Comparison of ENCODE assay signal across 17 mouse cellular contexts in the genomic region with DNA sequence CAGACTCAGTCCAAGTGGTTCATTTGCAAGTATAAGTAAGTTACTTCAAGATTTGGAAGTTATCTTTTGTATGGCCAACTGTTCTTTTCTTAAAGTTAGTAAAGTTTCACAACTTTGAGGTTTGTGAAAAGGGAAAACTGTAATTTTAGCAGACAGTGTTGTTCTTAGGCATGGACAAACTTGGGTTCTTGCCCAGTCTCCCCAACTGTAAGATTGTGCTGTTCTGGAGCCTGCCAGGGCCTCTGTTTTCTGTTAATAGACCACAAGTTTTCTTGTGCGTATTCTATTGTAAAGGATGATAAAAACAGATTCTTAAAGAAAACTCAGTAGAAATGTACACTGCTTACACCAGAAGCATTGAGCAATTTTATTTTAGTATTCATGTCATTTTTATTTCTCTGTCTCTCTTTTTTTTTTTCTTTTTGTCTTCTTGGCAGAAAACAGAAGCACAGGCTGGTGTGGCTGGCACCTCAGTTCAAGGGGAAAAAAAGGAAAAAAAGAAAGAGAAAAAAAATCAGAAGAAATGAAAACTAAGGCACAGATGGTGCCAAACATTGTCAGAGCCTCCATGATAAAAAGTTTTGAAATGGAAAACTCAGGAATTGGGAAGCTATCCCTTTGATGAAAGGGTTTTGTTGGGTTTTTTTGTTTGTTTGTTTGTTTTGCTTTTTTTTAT.
DNase-seq lines count a peak whose midpoint lies in the region; ATAC-seq lines count a peak whose summit lies in the region.
"Had no signal": no experiment of that assay in that cellular context is flagged by ENCODE, and none has a peak within 500 bp of the region (broad histone marks: within the 10 kb centered on the region; RNA-seq: fewer than 3 reads in every experiment).

No protein-coding gene starts in this region.

- H3K9me3 ChIP-seq in heart, embryonic 12.5 days (replicated peaks) = no peaks in the 10 kb centered on the region
- no peaks in the 10 kb centered on the region for H3K9me3 ChIP-seq in hindbrain, embryonic 14.5 days (ENCODE audit: control insufficient read depth, low read length)
- H3K9me3 ChIP-seq: G1E; heart, embryonic 15.5 days; hindbrain, embryonic 12.5 days; neural tube, embryonic 13.5 days had no signal

- H3K9ac ChIP-seq in heart, embryonic 12.5 days = no peak overlapping the region
- H3K9ac ChIP-seq in hindbrain, embryonic 14.5 days = no peak overlapping the region
- H3K9ac ChIP-seq: heart, embryonic 15.5 days; hindbrain, embryonic 12.5 days; neural tube, embryonic 13.5 days had no signal

- H3K4me1 ChIP-seq in heart, embryonic 12.5 days (replicated peaks) = no peaks in the 10 kb centered on the region
- no peaks in the 10 kb centered on the region for H3K4me1 ChIP-seq in hindbrain, embryonic 14.5 days (replicated peaks; ENCODE audit: control insufficient read depth, insufficient read depth, low read length)
- H3K4me1 ChIP-seq: heart, embryonic 15.5 days; hindbrain, embryonic 12.5 days; neural tube, embryonic 13.5 days had no signal

- 75% methylated on average over 1 of the region's 1 CpGs for WGBS in heart, embryonic 12.5 days
- 74% methylated on average over 1 of the region's 1 CpGs for whole genome bisulfite sequencing in hindbrain, embryonic 14.5 days

- no peaks in the 10 kb centered on the region for H3K27me3 ChIP-seq in heart, embryonic 12.5 days (replicated peaks)
- H3K27me3 ChIP-seq in hindbrain, embryonic 14.5 days (ENCODE audit: control insufficient read depth, insufficient read depth, low read length) = no peaks in the 10 kb centered on the region
- H3K27me3 ChIP-seq: heart, embryonic 15.5 days; hindbrain, embryonic 12.5 days; neural tube, embryonic 13.5 days had no signal

- no peaks in the 10 kb centered on the region for H3K36me3 ChIP-seq in heart, embryonic 12.5 days
- no peaks in the 10 kb centered on the region for H3K36me3 ChIP-seq in hindbrain, embryonic 14.5 days (replicated peaks; ENCODE audit: control insufficient read depth, insufficient read depth)
- H3K36me3 ChIP-seq: G1E; heart, embryonic 15.5 days; hindbrain, embryonic 12.5 days; neural tube, embryonic 13.5 days had no signal

- H3K27ac ChIP-seq in heart, embryonic 12.5 days (ENCODE audit: poor library complexity, severe bottlenecking) = no peak overlapping the region
- H3K27ac ChIP-seq in hindbrain, embryonic 14.5 days = no peak overlapping the region
- H3K27ac ChIP-seq: heart, embryonic 15.5 days; hindbrain, embryonic 12.5 days; macrophage; neural tube, embryonic 13.5 days had no signal

- no peak for ATAC-seq in heart, embryonic 12.5 days (ENCODE audit: insufficient number of reproducible peaks, low FRiP score)
- no peak for ATAC-seq in hindbrain, embryonic 14.5 days (ENCODE audit: low FRiP score)
- ATAC-seq: intestine, postnatal 0 days had no signal

- DNase-seq in layer of hippocampus, adult 11-12 months (ENCODE audit: low spot score) = peak; percentile 5
- no peak for DNase-seq in layer of hippocampus, postnatal 36 days
- peak; percentile 73 for DNase-seq in fibroblast of lung, adult 2 months (ENCODE audit: low read depth)
- DNase-seq in left cerebral cortex, adult 11 months (ENCODE audit: low spot score) = peak; percentile 18
- DNase-seq in right cerebral cortex, postnatal 10 days (ENCODE audit: low spot score in 2 of 2) = peak; percentile 77 to 88
- DNase-seq in hindbrain, embryonic 14.5 days (ENCODE audit: low spot score) = no peak
- DNase-seq in cerebellum, adult 11-12 months = no peak
- DNase-seq: adrenal gland, postnatal 10 days; kidney, postnatal 36 days; thymus, postnatal 25 days had no signal

- no peak overlapping the region for H3K4me3 ChIP-seq in heart, embryonic 12.5 days
- H3K4me3 ChIP-seq in hindbrain, embryonic 14.5 days (replicated peaks; ENCODE audit: low read length) = no peak overlapping the region
- H3K4me3 ChIP-seq: heart, embryonic 15.5 days; hindbrain, embryonic 12.5 days; neural tube, embryonic 13.5 days had no signal

- H3K4me2 ChIP-seq in heart, embryonic 12.5 days = no peak overlapping the region
- no peak overlapping the region for H3K4me2 ChIP-seq in hindbrain, embryonic 14.5 days (replicated peaks)
- H3K4me2 ChIP-seq: heart, embryonic 15.5 days; hindbrain, embryonic 12.5 days; neural tube, embryonic 13.5 days had no signal

Comparison
In these comparisons a context has a peak if more than half of its experiments do, and no peak if none do; other contexts are left out.
1. DNase-seq: peak in layer of hippocampus, adult 11-12 months (single experiment), fibroblast of lung, adult 2 months (single experiment), left cerebral cortex, adult 11 months (single experiment) and right cerebral cortex, postnatal 10 days (2 of 2); none in layer of hippocampus, postnatal 36 days (0 of 2), hindbrain, embryonic 14.5 days (single experiment) and cerebellum, adult 11-12 months (single experiment).